Mouse (Mus musculus): Measurements from ENCODE around the gene Ank3.

DNA sequence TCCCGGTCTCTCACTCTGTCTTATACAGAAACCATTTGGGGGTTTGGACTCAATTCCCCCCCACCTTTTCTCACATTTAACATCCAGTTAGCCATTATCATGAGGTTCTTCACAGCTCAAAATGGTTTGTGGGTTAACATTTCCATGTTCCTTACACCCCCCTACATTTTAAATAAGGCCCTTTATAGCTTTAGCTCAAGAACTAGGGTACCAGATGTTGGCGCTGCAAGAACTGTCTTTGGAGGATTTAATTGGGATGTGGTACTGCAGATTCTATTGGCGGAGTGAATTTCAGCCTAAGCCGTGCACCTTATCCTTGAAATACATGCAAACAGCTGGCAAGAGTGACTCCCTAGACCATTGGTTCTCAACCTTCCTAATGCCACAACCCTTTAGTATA, 261.2 kb downstream of the Ank3 start:
- no peak for TF ChIP-seq POLR2A (IDR thresholded peaks at IDR 0.05; ENCODE audit: low read depth, low read length)
- no peak for TF ChIP-seq CTCF (IDR thresholded peaks at IDR 0.05; ENCODE audit: extremely low read depth, insufficient read length, insufficient replicate concordance, low read depth, low read length)
